18 mouse cellular contexts compared by ENCODE assay signal in the genomic region with DNA sequence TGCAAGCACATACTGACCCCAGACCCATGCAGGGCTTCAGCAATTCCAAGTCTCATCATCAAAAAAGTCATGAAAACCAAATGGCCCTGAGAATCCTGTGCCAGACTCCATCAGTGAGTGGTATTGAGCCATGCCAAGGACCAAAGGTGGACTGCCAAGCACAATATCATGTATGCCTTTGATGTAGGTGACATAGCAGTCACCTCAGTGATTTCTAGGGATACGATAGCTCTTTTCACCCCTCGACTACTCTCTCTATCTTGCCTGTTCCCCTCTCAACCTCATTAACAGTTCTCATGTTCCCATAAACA.
A peak's percentile ranks its signal among the peaks of the same experiment; 100 is the strongest.
DNase-seq lines count a peak whose midpoint lies in the region; ATAC-seq and TF ChIP-seq lines count a peak whose summit lies in the region.
"Had no signal": no experiment of that assay in that cellular context is flagged by ENCODE, and none has a peak within 500 bp of the region (broad histone marks: within the 10 kb centered on the region; RNA-seq: fewer than 3 reads in every experiment).

No protein-coding gene starts in this region.

- H3K79me2 ChIP-seq in heart, adult 2 months (replicated peaks; ENCODE audit: control insufficient read depth, insufficient read depth, low read length) = no peaks in the 10 kb centered on the region

- H3K36me3 ChIP-seq in heart, adult 2 months (ENCODE audit: control insufficient read depth, insufficient read depth, low read length) = peaks cover 2% of the 10 kb centered on the region; the same call in 1 of the 2 replicates
- no peaks in the 10 kb centered on the region for H3K36me3 ChIP-seq in heart, embryonic 12.5 days
- no peaks in the 10 kb centered on the region for H3K36me3 ChIP-seq in intestine, postnatal 0 days (ENCODE audit: control insufficient read depth, insufficient read depth)
- no peaks in the 10 kb centered on the region for H3K36me3 ChIP-seq in intestine, embryonic 15.5 days
- H3K36me3 ChIP-seq in stomach, postnatal 0 days (ENCODE audit: control insufficient read depth, insufficient read depth, low read length) = no peaks in the 10 kb centered on the region
- H3K36me3 ChIP-seq: embryonic facial prominence, embryonic 13.5 days; hindbrain, embryonic 13.5 days; kidney, embryonic 15.5 days had no signal

- intact Hi-C loops in heart, adult 2 months (cut with DNase I) = loop anchor here (10.0 kb wide), 1 partner anchor 296 kb away; no protein-coding TSS in a partner anchor

- peaks cover 1% of the 10 kb centered on the region; the same call in 1 of the 2 replicates for H3K4me1 ChIP-seq in heart, adult 2 months (ENCODE audit: control insufficient read depth, insufficient read depth, low read length)
- peaks cover 19% of the 10 kb centered on the region for H3K4me1 ChIP-seq in heart, embryonic 12.5 days (replicated peaks)
- no peaks in the 10 kb centered on the region for H3K4me1 ChIP-seq in intestine, postnatal 0 days (replicated peaks; ENCODE audit: control insufficient read depth, insufficient read depth, low read length)
- no peaks in the 10 kb centered on the region for H3K4me1 ChIP-seq in intestine, embryonic 15.5 days (replicated peaks)
- H3K4me1 ChIP-seq in stomach, postnatal 0 days (replicated peaks; ENCODE audit: control insufficient read depth, insufficient read depth) = no peaks in the 10 kb centered on the region
- H3K4me1 ChIP-seq: forebrain, embryonic 13.5 days; hindbrain, embryonic 13.5 days had no signal

- 0 out of 2 replicates have a peak, but pooled peaks cover 3% of the 10 kb centered on the region for H3K9me3 ChIP-seq in heart, embryonic 12.5 days (replicated peaks)
- H3K9me3 ChIP-seq in intestine, postnatal 0 days (ENCODE audit: control insufficient read depth) = no peaks in the 10 kb centered on the region
- H3K9me3 ChIP-seq in intestine, embryonic 15.5 days = no peaks in the 10 kb centered on the region
- no peaks in the 10 kb centered on the region for H3K9me3 ChIP-seq in stomach, postnatal 0 days (ENCODE audit: control insufficient read depth, low read length)
- H3K9me3 ChIP-seq: embryonic facial prominence, embryonic 13.5 days; forebrain, embryonic 13.5 days; hindbrain, embryonic 13.5 days; kidney, embryonic 15.5 days had no signal

- no peak overlapping the region for H3K9ac ChIP-seq in heart, adult 2 months (ENCODE audit: low read depth, low read length)
- no peak overlapping the region for H3K9ac ChIP-seq in heart, embryonic 12.5 days
- H3K9ac ChIP-seq in intestine, postnatal 0 days (ENCODE audit: low read depth, low read length) = no peak overlapping the region
- H3K9ac ChIP-seq in intestine, embryonic 15.5 days = no peak overlapping the region
- no peak overlapping the region for H3K9ac ChIP-seq in stomach, postnatal 0 days (ENCODE audit: low read length)
- H3K9ac ChIP-seq: embryonic facial prominence, embryonic 13.5 days; forebrain, embryonic 13.5 days; forebrain, postnatal 0 days; hindbrain, embryonic 13.5 days; kidney, embryonic 15.5 days had no signal

- H3K4me3 ChIP-seq in heart, adult 2 months = no peak overlapping the region
- H3K4me3 ChIP-seq in heart, embryonic 12.5 days = no peak overlapping the region
- H3K4me3 ChIP-seq in intestine, postnatal 0 days (ENCODE audit: low read depth, low read length) = no peak overlapping the region
- no peak overlapping the region for H3K4me3 ChIP-seq in intestine, embryonic 15.5 days (replicated peaks)
- H3K4me3 ChIP-seq in stomach, postnatal 0 days (ENCODE audit: low read depth, low read length) = no peak overlapping the region
- H3K4me3 ChIP-seq: embryonic facial prominence, embryonic 13.5 days; forebrain, embryonic 13.5 days; hindbrain, embryonic 13.5 days; kidney, embryonic 15.5 days had no signal

- TF ChIP-seq POLR2A in heart, adult 2 months (IDR thresholded peaks at IDR 0.05; ENCODE audit: insufficient read depth, low read depth, low read length) = no peak

- ATAC-seq in heart, embryonic 12.5 days (ENCODE audit: insufficient number of reproducible peaks, low FRiP score) = no peak
- ATAC-seq in intestine, postnatal 0 days = no peak
- ATAC-seq in intestine, embryonic 15.5 days = no peak
- ATAC-seq in stomach, postnatal 0 days (ENCODE audit: low FRiP score, low TSS enrichment) = no peak; the same call in 1 of the 2 replicates
- ATAC-seq: forebrain, embryonic 13.5 days; forebrain, postnatal 0 days; hindbrain, postnatal 0 days had no signal

- H3K4me2 ChIP-seq in heart, embryonic 12.5 days = no peak overlapping the region
- no peak overlapping the region for H3K4me2 ChIP-seq in intestine, postnatal 0 days (replicated peaks; ENCODE audit: low read depth)
- no peak overlapping the region for H3K4me2 ChIP-seq in intestine, embryonic 15.5 days (replicated peaks)
- no peak overlapping the region for H3K4me2 ChIP-seq in stomach, postnatal 0 days (replicated peaks; ENCODE audit: low read depth)
- H3K4me2 ChIP-seq: embryonic facial prominence, embryonic 13.5 days; forebrain, embryonic 13.5 days; hindbrain, embryonic 13.5 days; kidney, embryonic 15.5 days had no signal

- no peak for TF ChIP-seq EP300 in heart, adult 2 months (IDR thresholded peaks at IDR 0.05; ENCODE audit: insufficient read depth, low read depth, low read length)
- TF ChIP-seq EP300 in stomach, postnatal 0 days (optimal IDR thresholded peaks at IDR 0.05) = no peak

- peak overlapping the region; percentile 50 for H3K27ac ChIP-seq in heart, adult 2 months
- no peak overlapping the region for H3K27ac ChIP-seq in heart, embryonic 12.5 days (ENCODE audit: poor library complexity, severe bottlenecking)
- H3K27ac ChIP-seq in intestine, postnatal 0 days (ENCODE audit: low read depth, low read length) = peak overlapping the region; percentile 7; the same call in 1 of the 2 replicates
- H3K27ac ChIP-seq in intestine, embryonic 15.5 days = no peak overlapping the region
- peak overlapping the region; percentile 67 for H3K27ac ChIP-seq in stomach, postnatal 0 days (replicated peaks)
- H3K27ac ChIP-seq: embryonic facial prominence, embryonic 13.5 days; forebrain, embryonic 13.5 days; hindbrain, embryonic 13.5 days; hindbrain, postnatal 0 days; kidney, embryonic 15.5 days had no signal

- no peak for TF ChIP-seq CTCF in heart, adult 2 months (IDR thresholded peaks at IDR 0.05)
- no peak for TF ChIP-seq CTCF in intestine, postnatal 0 days (IDR thresholded peaks at IDR 0.05; ENCODE audit: low read depth)
- no peak for TF ChIP-seq CTCF in stomach, postnatal 0 days (IDR thresholded peaks at IDR 0.05; ENCODE audit: low read depth)

- WGBS in heart, adult 2 months = 66% methylated on average over 2 of the region's 2 CpGs
- WGBS in heart, embryonic 12.5 days = 69% methylated on average over 2 of the region's 2 CpGs
- WGBS in intestine, postnatal 0 days = 76% methylated on average over 2 of the region's 2 CpGs
- 78% methylated on average over 2 of the region's 2 CpGs for WGBS in intestine, embryonic 15.5 days
- WGBS in stomach, postnatal 0 days = 54% methylated on average over 2 of the region's 2 CpGs

- DNase-seq in gastrocnemius, adult 18-20 months (ENCODE audit: low spot score) = peak; percentile 22
- no peak for DNase-seq in gastrocnemius, postnatal 10 days
- DNase-seq in heart, adult 2 months = no peak
- no peak for DNase-seq in stomach, postnatal 0 days (ENCODE audit: low spot score)
- DNase-seq in thymus, postnatal 14 days = no peak
- DNase-seq: cerebellum, adult 8-10 months; cerebellum, postnatal 36 days; forebrain, postnatal 0 days; kidney, adult 2 months had no signal

- no peaks in the 10 kb centered on the region for H3K27me3 ChIP-seq in heart, adult 2 months (ENCODE audit: control insufficient read depth, insufficient read depth, low read length)
- no peaks in the 10 kb centered on the region for H3K27me3 ChIP-seq in heart, embryonic 12.5 days (replicated peaks)
- H3K27me3 ChIP-seq in intestine, postnatal 0 days (replicated peaks; ENCODE audit: control insufficient read depth, insufficient read depth, low read length) = no peaks in the 10 kb centered on the region
- no peaks in the 10 kb centered on the region for H3K27me3 ChIP-seq in intestine, embryonic 15.5 days (replicated peaks)
- no peaks in the 10 kb centered on the region for H3K27me3 ChIP-seq in stomach, postnatal 0 days (ENCODE audit: control insufficient read depth, insufficient read depth, low read length)
- H3K27me3 ChIP-seq: CH12.LX; embryonic facial prominence, embryonic 13.5 days; forebrain, embryonic 13.5 days; hindbrain, embryonic 13.5 days; kidney, embryonic 15.5 days had no signal

Comparison
In these comparisons a context has a peak if more than half of its experiments do, and no peak if none do; other contexts are left out.
1. H3K27ac ChIP-seq: peak in heart, adult 2 months (single experiment), intestine, postnatal 0 days (single experiment) and stomach, postnatal 0 days (single experiment); none in heart, embryonic 12.5 days (single experiment) and intestine, embryonic 15.5 days (single experiment).